Mouse (Mus musculus): Measurements from ENCODE around the gene Hrc.
"Not testable (repeated sequence)": the region's sequence is repeated elsewhere in the genome, so short reads cannot be mapped to it uniquely, and the experiment has no call there.

Gene Hrc

GRCm38 (mm10) chr7:45333431-45333982 is 1.6 kb upstream of the Hrc start, which contains the start of gene Trpm4:
Gene Trpm4 (minus strand): TSS chr7:45333780.
- DNase-seq (ENCODE audit: low spot score): peak; percentile 93

- no peak for DNase-seq (ENCODE audit: low spot score)
Measured at GRCm38 (mm10) chr7:45334605-45335004, 485 bp upstream of the Hrc start.

GRCm38 (mm10) chr7:45336319-45336718 is 1.2 kb downstream of the Hrc start:
- no peak for DNase-seq (ENCODE audit: low spot score)

- DNase-seq (ENCODE audit: low spot score): no peak
Measured at GRCm38 (mm10) chr7:45337469-45337868, 2.4 kb downstream of the Hrc start.

GRCm38 (mm10) chr7:45338161-45338911 is 3.2 kb downstream of the Hrc start:
- DNase-seq (ENCODE audit: low spot score): peak; percentile 55

GRCm38 (mm10) chr7:45339410-45340065 is 4.4 kb downstream of the Hrc start:
- DNase-seq (ENCODE audit: low spot score): peak; percentile 60

- no peak for DNase-seq (ENCODE audit: low spot score)
Measured at GRCm38 (mm10) chr7:45340066-45340442, 5.0 kb downstream of the Hrc start.

- DNase-seq (ENCODE audit: low spot score): peak; percentile 37
Measured at GRCm38 (mm10) chr7:45340669-45341068, 5.6 kb downstream of the Hrc start.

- peak; percentile 78 for DNase-seq (ENCODE audit: low spot score)
Measured at GRCm38 (mm10) chr7:45341303-45341702, 6.2 kb downstream of the Hrc start.

- DNase-seq (ENCODE audit: low spot score): no peak
Measured at GRCm38 (mm10) chr7:45342081-45342480, 7.0 kb downstream of the Hrc start.

- DNase-seq (ENCODE audit: low spot score): no peak
Measured at GRCm38 (mm10) chr7:45343543-45343942, 8.5 kb downstream of the Hrc start.

- no peak for DNase-seq (ENCODE audit: low spot score)
Measured at GRCm38 (mm10) chr7:45346905-45347304, 11.8 kb downstream of the Hrc start.

- no peak for DNase-seq (ENCODE audit: low spot score)
Measured at GRCm38 (mm10) chr7:45353041-45353440, 18.0 kb downstream of the Hrc start.

- no peak for DNase-seq (ENCODE audit: low spot score)
Measured at GRCm38 (mm10) chr7:45355318-45356020, 20.4 kb downstream of the Hrc start.

- no peak for DNase-seq (ENCODE audit: low spot score)
Measured at GRCm38 (mm10) chr7:45356087-45356486, 21.0 kb downstream of the Hrc start.

- DNase-seq (ENCODE audit: low spot score): not testable (repeated sequence)
Measured at GRCm38 (mm10) chr7:45359081-45359480, 24.0 kb downstream of the Hrc start.

- DNase-seq (ENCODE audit: low spot score): no peak
Measured at GRCm38 (mm10) chr7:45360404-45361125, 25.5 kb downstream of the Hrc start.

GRCm38 (mm10) chr7:45361243-45361804 is 26.2 kb downstream of the Hrc start:
- DNase-seq (ENCODE audit: low spot score): peak; percentile 67

- DNase-seq (ENCODE audit: low spot score): peak; percentile 57
Measured at GRCm38 (mm10) chr7:45362801-45363200, 27.7 kb downstream of the Hrc start.

- DNase-seq (ENCODE audit: low spot score): no peak
Measured at GRCm38 (mm10) chr7:45363983-45364382, 28.9 kb downstream of the Hrc start.
